Mouse (Mus musculus) small intestine, adult 2 months (tissue): Measurements from ENCODE around the gene Uvssa. TPM values are rescaled to one million over a fixed set of nuclear protein-coding genes. Genes with fewer than 3 reads are reported as not detected.
A peak's percentile ranks its signal among the peaks of the same experiment; 100 is the strongest.
"Not testable (repeated sequence)": the region's sequence is repeated elsewhere in the genome, so short reads cannot be mapped to it uniquely, and the experiment has no call there.

Source experiments
- H3K27ac ChIP-seq: fragments of 200-500 bp; 2 replicates; pipeline ENCODE4 v1.5.1; 2012; ENCODE audit warnings: low read depth, low read length, control low read depth, inconsistent platforms; ENCODE audit not compliant: insufficient read depth
- H3K27me3 ChIP-seq: fragments of 200-500 bp; 2 replicates; pipeline ENCODE4 v1.6.1; 2012; ENCODE audit warnings: mild to moderate bottlenecking, moderate library complexity, low read length, inconsistent platforms; ENCODE audit not compliant: control insufficient read depth, insufficient read depth
- H3K36me3 ChIP-seq: fragments of 200-500 bp; 2 replicates; pipeline ENCODE4 v1.6.1; 2012; ENCODE audit warnings: mild to moderate bottlenecking, low read length, control low read depth, inconsistent platforms; ENCODE audit not compliant: control insufficient read depth, insufficient read depth
- H3K4me1 ChIP-seq: fragments of 200-500 bp; 2 replicates; pipeline ENCODE4 v1.6.1; 2012; ENCODE audit warnings: low read length, inconsistent platforms, mixed read lengths; ENCODE audit not compliant: control insufficient read depth, insufficient read depth, insufficient read length
- H3K4me3 ChIP-seq: fragments of 200-500 bp; 2 replicates; pipeline ENCODE4 v1.5.1; 2012; ENCODE audit warnings: low read depth, mild to moderate bottlenecking, control low read depth, inconsistent platforms, low read length, moderate library complexity
- CTCF ChIP-seq: fragments of 200-500 bp; IDR thresholded peaks from 2 replicates; pipeline ENCODE4 v1.5.1; 2012; ENCODE audit warnings: low read depth, mild to moderate bottlenecking, control low read depth, inconsistent platforms, low read length, moderate library complexity, mixed read lengths; ENCODE audit not compliant: insufficient replicate concordance, insufficient read length; ENCODE audit errors: extremely low read depth
- POLR2A ChIP-seq: fragments of 200-500 bp; IDR thresholded peaks from 2 replicates; pipeline ENCODE4 v1.6.1; 2012; ENCODE audit warnings: low read depth, mild to moderate bottlenecking, control low read depth, inconsistent platforms, low read length, moderate library complexity
- WGBS: fragments of 180-500 bp; shearing (Covaris S2); methylation state at CpG from one replicate; pipeline ENCODE4 v1.1.7; 2018; 5-methylcytosine and 5-hydroxymethylcytosine counted together
- polyA plus RNA-seq: library from polyadenylated mRNA; depleted of rRNA; stranded (reverse); fragments of >200 nt; gene quantifications from 2 replicates; pipeline ENCODE4 v1.2.3, GENCODE M21; 2012; rRNA removed

Uvssa gene
- polyA plus RNA-seq, result 1.2 and 2.3 TPM in 2 replicates

GRCm38 (mm10) chr5:33378302-33378854 lies at the start of gene Uvssa:
Gene Uvssa (plus strand): TSS chr5:33378549.
- under 1% methylated on average over 46 of the region's 46 CpGs for WGBS
- Histone ChIP-seq H3K27ac (peak within 1 kb of the TSS; percentile 83), H3K36me3 (peaks cover 4% of the 10 kb centered on the region), H3K4me3 (peak within 1 kb of the TSS; percentile 74), H3K27me3 (no peaks in the 10 kb centered on the region), H3K4me1 (peaks cover 7% of the 10 kb centered on the region; the same call in 1 of the 2 replicates)
- TF ChIP-seq CTCF, result peak; percentile 59; the same call in 1 of the 2 replicates
- TF ChIP-seq POLR2A, result peak; percentile 54

- Histone ChIP-seq H3K27ac (peak overlapping the region; percentile 76), H3K27me3 (no peaks in the 10 kb centered on the region), H3K4me1 (peaks cover 12% of the 10 kb centered on the region; the same call in 1 of the 2 replicates), H3K36me3 (0 out of 2 replicates have a peak, but pooled peaks cover 2% of the 10 kb centered on the region), H3K4me3 (peak overlapping the region; percentile 77)
- 15% methylated on average over 18 of the region's 18 CpGs for WGBS
- TF ChIP-seq POLR2A (no peak), CTCF (no peak)
Observed at GRCm38 (mm10) chr5:33334381-33335272, 43.7 kb upstream of the Uvssa start.

GRCm38 (mm10) chr5:33335273-33335976 lies 42.9 kb upstream of the Uvssa start, which contains the start of gene Maea:
Gene Maea (plus strand): TSS chr5:33335509.
- WGBS, result under 1% methylated on average over 71 of the region's 71 CpGs
- peaks cover 12% of the 10 kb centered on the region; the same call in 1 of the 2 replicates for H3K4me1 ChIP-seq
- TF ChIP-seq CTCF (no peak), POLR2A (peak; percentile 97)
- H3K27ac ChIP-seq, result peak within 1 kb of the TSS; percentile 76
- H3K4me3 ChIP-seq, result peak within 1 kb of the TSS; percentile 94
- H3K27me3 ChIP-seq, result no peaks in the 10 kb centered on the region
- 0 out of 2 replicates have a peak, but pooled peaks cover 2% of the 10 kb centered on the region for H3K36me3 ChIP-seq

- H3K36me3 ChIP-seq, result 0 out of 2 replicates have a peak, but pooled peaks cover 2% of the 10 kb centered on the region
- peak overlapping the region; percentile 29 for H3K27ac ChIP-seq
- H3K4me1 ChIP-seq, result peaks cover 12% of the 10 kb centered on the region; the same call in 1 of the 2 replicates
- no peaks in the 10 kb centered on the region for H3K27me3 ChIP-seq
- under 1% methylated on average over 31 of the region's 31 CpGs for WGBS
- H3K4me3 ChIP-seq, result peak overlapping the region; percentile 94
- TF ChIP-seq POLR2A (no peak), CTCF (no peak)
Observed at GRCm38 (mm10) chr5:33335977-33336360, 42.4 kb upstream of the Uvssa start.

- peaks cover 12% of the 10 kb centered on the region; the same call in 1 of the 2 replicates for H3K4me1 ChIP-seq
- H3K27me3 ChIP-seq, result no peaks in the 10 kb centered on the region
- TF ChIP-seq CTCF, result no peak
- no peak for TF ChIP-seq POLR2A
- H3K4me3 ChIP-seq, result no peak overlapping the region
- H3K27ac ChIP-seq, result no peak overlapping the region
- WGBS, result 63% methylated on average over 8 of the region's 8 CpGs
- 0 out of 2 replicates have a peak, but pooled peaks cover 2% of the 10 kb centered on the region for H3K36me3 ChIP-seq
Observed at GRCm38 (mm10) chr5:33337206-33337605, 41.1 kb upstream of the Uvssa start.

GRCm38 (mm10) chr5:33341165-33341564 lies 37.2 kb upstream of the Uvssa start:
- 83% methylated on average over 6 of the region's 6 CpGs for WGBS
- Histone ChIP-seq H3K4me3 (no peak overlapping the region), H3K36me3 (0 out of 2 replicates have a peak, but pooled peaks cover 2% of the 10 kb centered on the region), H3K4me1 (peaks cover 20% of the 10 kb centered on the region; the same call in 1 of the 2 replicates), H3K27me3 (no peaks in the 10 kb centered on the region), H3K27ac (no peak overlapping the region)
- TF ChIP-seq POLR2A (no peak), CTCF (no peak)

- not testable (repeated sequence) for H3K36me3 ChIP-seq, H3K27me3 ChIP-seq, H3K4me3 ChIP-seq, H3K27ac ChIP-seq
- H3K4me1 ChIP-seq, result peaks cover 15% of the 10 kb centered on the region; the same call in 1 of the 2 replicates
- WGBS, result 66% methylated on average over 3 of the region's 3 CpGs
Observed at GRCm38 (mm10) chr5:33342248-33342647, 36.1 kb upstream of the Uvssa start.
